Mouse (Mus musculus) layer of hippocampus, adult 18-20 months (tissue): ENCODE measurements at regions not wholly inside any gene's neighbourhood (a gene's known extent, or its start where the extent isn't known, plus 50 kb on each side); places are given as distances from the start of the nearest gene placed in this dataset.

Experiments used
- DNase-seq, 2 experiments: peaks; one replicate each; pipeline ENCODE4 v3.0.0; 2022; ENCODE audit warnings: low spot score in 2 of 2

- peak; percentile 47 to 79 for DNase-seq
Measured at GRCm38 (mm10) chr8:41713634-41714330, 296.9 kb upstream of the Frg1 start.

GRCm38 (mm10) chr8:41703927-41704924, 287.4 kb upstream of the Frg1 start:
- DNase-seq, result no peak
